Mouse (Mus musculus) erythroblast, adult 5-6 weeks (primary cell): ENCODE results near the gene Zfp592. TPM values are rescaled to one million over a fixed set of nuclear protein-coding genes. Genes with fewer than 3 reads are reported as not detected.

ENCODE experiments used
- ATAC-seq: replicated peaks from 2 replicates; pipeline ENCODE4 v1.8.0; 2016; ENCODE audit warnings: moderate number of reproducible peaks, mild to moderate bottlenecking, moderate TSS enrichment, inconsistent platforms; ENCODE audit not compliant: poor library complexity, low FRiP score, severe bottlenecking
- total RNA-seq, 2 experiments: library from RNA; stranded (forward) in 1 of 2; stranded (reverse) in 1 of 2; fragments of 150-400 nt in 1 of 2; fragments of 200-764, 138-1000 nt in 1 of 2; gene quantifications; 2 replicates each; pipeline versions ENCODE4 v1.2.3 to v1.2.4; 2015 to 2017; ENCODE audit warnings: low replicate concordance in 2 of 2

Gene Zfp592
- total RNA-seq, 2 experiments from 2014 or later: 10.4 to 13.8 TPM

DNA sequence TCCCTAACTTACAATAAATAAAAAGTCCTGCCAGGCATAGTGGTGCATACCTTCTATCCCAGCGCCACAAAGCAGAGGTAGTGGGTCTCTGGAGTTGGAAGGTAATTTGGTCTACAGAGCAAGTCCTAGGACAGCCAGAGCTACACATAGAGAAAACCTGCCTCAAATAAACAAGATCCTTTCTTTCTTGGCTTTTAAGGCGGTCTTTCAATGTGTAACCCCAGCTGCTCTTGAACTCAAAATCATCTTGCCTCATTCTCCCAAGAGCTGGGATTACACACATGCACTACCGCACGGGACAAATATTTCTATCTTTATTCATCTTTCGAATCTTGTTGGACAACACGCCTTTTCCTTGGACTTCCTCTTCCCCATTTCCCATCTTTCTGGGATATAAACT lies 1.4 kb upstream of the Zfp592 start:
- no peak for ATAC-seq

DNA sequence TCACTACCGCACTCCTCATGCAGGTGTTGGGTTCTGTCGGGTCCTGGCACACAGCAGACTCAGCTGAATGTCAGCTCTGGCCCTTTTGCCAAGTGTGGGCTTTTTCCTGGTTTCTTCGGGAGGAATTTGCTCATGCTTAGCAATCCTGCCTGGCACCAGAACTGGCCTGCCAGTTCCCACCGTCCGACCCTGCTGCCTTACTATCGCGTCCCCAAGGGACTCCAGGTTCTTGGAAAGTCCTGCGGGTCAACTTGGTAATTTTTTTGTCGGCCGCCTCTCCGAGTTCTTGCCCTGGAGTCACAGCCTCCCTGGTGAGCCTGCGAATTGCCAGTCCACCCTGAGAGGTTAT lies 876 bp upstream of the Zfp592 start:
- ATAC-seq: peak; percentile 1; the same call in 1 of the 2 replicates

DNA sequence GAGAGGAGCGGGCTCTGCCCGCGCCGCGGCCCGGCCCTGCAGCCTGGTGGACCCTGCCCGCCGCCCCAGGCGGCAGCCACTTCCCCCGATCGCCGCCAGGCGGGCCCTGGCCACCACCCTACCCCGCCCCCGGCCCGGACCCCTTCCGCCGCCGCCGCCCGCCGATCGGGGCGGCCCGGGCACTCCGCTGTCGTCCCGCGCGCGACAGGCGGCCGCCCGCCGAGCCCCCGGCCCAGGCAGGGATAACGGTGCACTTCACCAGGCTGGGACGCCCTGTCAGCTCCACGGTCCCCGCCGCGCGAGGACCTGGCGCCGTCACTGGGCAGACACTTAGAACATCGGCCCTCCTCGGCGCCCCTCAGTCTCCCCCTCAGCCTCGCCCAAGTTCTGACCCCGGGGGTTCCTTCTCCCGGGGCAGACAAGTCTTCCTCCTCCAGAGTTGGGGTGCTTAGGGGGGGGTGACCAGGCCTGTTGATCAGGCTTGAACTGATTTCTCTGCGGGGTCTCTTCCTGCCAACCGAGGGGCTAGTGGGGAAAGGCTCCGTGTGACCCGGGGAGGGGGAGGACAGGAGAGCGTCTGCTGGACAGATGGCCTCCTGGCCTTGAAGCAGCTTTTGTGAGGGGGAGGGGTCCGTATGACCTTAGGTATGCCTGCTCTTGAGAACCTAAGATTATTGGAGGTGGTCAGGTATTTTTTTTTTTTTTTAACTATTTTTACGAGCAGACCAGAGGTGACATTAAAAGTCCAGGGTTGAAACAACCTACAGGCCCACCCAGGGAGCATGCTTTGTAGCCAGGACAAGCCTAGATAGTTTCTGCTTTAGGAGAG lies 567 bp downstream of the Zfp592 start:
- peak; percentile 25 for ATAC-seq

DNA sequence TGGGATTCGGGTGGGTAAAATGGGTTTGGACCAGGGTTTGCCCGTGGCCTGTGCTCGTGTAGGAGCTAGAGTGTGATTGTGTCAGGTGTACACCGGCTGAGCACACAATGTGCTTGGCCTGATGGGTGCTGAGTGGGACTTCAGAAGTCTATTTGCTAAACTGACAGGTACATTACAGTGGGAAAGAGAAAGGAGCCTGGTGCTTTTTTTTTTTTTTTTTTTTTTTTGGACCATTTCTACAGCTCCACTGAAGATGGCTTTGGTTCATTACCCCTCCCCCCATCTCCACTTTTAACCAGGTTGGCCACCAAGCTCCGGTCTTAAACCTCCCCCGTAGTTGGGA lies 1.2 kb downstream of the Zfp592 start:
- ATAC-seq: 0 out of 2 replicates have a peak, but pooled peaks have one; percentile 9

DNA sequence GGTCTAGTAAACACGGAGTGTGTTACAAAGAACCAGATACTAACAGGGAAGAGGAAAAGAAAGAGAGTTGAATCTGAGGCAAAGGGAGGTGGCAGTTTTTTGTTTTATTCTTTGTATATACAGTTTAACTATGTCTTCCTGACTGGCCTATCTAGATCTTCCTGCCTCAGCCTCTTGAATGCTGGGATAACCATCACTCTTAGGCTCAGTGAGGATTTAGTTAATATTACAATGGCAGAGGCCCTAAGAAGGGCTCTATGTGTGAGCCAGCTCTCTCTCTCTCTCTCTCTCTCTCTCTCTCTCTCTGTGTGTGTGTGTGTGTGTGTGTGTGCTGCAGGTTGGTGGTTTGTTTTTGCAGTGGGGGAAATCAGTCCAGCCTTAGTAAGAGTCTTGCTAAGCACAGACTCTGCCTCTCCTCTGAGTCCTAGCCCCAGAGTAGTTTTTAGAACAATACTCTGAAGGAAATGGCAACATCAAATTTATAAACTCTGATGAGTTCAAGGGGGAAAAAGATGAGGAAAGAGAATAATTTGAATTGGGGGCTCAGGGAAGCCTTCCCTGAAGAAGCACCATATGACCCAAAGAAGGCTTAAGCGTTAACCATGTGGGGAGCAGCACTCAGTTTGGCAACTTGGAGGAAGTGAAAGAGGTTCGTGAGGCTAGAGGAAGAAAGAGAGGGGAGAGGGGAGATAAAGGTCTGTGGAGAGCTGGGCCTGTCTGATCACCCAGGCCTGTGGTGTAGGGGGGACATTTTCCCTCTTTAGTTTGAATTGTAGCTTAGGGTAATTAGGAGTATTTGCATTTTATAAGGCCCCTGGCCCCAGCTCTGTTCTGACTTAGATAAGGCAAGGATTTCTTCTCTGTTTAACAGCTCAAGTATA lies 2.0 kb downstream of the Zfp592 start:
- ATAC-seq: no peak

DNA sequence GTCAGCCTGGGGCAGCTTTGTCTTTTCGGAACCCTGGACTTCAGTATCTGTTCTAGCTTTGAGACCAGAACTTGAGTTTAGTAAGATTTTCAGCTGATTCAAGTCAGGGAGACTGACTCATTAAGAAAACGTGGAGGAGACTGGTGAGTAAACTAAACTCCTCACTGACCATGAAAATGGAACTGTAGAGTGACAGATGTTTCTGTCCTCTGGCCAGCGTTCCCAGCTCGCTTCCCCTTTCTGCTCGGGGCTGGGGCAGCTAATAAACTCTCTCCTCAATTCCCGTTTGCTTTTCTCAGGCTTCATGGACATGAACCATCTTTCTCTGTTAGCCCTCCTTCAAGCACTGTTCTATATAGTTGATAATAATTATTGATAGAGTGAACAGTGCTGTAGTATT lies 4.3 kb downstream of the Zfp592 start:
- no peak for ATAC-seq

DNA sequence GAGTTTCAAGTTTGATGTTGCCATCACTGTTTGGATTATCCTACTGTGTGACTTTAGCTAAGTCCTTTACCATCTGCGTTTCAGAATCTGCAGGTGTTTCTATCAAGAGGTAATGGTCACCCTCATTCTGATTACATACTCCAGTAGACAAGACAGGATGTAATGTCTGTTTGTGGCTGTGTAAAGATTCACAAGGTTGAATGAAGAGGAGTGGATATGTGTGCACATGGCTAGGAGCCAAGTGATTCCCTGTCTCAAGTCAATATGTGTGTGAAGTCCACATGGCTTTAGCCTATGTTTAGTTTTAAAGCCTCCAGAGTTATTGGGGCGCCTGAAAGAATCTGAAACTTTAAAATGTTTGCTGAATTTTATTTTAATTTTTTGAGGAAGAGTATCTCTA lies 6.1 kb downstream of the Zfp592 start:
- no peak for ATAC-seq

DNA sequence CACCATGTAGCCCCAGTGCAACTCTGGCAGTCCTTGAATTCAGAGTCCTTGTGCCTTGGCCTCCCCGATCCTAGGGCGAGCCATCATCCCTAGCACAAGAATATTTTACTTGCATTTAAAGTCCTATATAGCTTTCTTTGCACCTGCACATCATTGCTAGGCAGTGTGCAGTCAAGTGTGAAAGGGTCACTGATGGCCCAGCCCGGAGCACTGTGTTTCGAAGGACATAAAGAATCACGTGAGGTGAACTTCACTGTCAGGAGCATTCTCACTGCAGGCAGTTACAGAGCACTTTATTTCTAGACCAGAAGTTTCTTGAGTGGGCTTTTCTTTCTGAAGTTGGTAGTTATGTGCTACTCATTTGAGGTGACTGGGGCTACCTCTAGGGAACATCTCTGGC lies 8.4 kb downstream of the Zfp592 start:
- ATAC-seq: no peak

DNA sequence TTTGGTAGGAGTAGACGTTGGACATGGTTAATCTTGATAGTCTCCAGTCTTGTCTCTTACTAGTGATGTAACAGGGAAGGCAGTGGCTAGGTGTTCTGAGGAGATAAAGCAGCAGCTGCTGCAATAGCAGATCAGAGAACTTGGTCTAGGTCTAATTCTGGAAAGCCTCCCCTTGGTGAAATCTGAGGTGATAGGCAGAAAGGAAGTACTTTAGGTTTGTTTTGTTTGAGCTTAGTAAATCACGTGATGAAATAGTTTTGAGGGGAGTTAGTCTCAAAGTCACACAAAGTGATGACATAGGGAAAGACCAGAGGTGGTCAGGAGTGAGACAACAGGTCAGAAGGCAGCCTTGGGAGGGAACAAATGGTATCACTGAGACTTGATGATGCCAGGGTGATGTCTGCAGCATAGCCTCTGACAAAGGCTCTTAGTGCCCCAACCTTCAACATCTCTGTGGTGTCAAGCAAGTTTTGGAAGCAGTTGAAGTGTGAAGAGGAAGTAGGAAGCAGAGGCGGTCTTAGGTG lies 11.1 kb downstream of the Zfp592 start:
- peak; percentile 83 for ATAC-seq

DNA sequence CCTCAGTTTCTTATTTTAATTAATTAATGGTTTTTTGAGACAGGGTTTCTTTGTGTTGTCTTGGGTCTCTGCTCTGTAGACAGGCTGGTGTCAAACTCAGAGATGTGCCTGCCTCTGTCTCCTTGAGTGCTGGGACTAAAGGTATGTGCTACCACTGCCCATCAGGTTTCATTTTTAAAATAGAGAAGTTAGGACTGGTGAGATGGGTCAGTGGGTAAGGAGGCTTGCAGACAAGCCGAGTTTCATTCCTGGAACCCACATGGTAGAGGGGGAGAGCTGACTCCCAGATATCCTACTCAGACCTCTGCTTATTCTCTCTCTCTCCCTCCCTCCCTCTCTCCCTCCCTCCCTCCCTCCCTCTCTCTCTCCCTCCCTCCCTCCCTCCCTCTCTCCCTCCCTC lies 12.5 kb downstream of the Zfp592 start:
- no peak for ATAC-seq

DNA sequence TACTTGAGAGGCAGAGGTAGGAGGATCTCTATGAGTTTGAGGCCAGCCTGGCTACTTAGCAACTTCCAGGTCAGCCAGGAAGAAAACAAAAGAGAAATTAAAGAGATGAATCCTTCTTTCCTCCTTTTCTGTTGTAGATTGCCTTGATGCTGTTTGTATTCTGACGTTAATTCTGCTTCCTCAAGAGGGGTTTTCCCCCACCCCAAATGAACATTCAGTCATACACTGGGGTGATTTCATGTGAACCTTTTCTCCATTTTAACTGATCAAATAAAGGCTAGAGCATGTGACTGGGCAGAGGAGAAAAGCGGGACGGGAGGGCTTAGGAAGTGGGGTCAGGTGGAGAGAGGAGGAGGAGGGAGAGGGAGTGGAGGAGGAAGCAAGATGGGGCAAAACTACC lies 14.8 kb downstream of the Zfp592 start:
- ATAC-seq: no peak

DNA sequence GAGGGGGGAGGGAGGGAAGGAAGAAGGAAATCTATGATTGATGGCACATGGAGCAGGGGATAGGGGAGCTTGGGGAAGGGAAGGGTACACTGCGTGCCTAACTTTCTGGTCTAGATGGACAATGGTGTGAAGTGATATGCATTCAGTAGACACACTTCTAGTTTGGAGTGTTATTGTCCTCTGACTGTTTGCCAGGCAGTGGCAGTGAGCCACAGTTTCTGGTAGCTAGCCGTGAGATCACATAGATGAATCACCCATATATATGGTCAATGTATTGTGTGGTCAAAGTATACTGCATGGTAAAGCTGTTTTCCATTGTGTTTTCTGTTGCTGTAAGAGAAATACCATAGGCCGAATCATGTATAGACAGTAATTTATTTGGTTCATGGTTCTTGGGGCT lies 18.1 kb downstream of the Zfp592 start:
- no peak for ATAC-seq

DNA sequence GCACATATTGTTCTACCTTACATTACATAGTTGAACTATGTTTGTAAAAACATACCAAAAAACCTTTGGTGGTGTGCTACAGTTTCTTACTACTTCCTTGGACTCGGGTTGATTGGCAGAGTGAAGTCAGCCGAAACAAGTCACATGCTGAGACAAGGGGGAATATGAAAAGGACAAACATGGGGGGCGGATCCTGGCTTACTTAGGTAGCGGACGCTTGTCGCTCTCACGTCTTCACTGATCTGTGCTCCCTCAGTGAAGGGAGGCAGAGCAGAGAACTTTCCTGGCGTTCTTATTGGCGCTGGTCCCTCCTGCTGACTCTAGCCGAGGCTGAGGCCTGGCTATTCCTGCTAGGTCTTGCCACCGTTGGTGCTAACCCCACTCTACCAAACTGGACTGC lies 26.8 kb downstream of the Zfp592 start:
- no peak for ATAC-seq

DNA sequence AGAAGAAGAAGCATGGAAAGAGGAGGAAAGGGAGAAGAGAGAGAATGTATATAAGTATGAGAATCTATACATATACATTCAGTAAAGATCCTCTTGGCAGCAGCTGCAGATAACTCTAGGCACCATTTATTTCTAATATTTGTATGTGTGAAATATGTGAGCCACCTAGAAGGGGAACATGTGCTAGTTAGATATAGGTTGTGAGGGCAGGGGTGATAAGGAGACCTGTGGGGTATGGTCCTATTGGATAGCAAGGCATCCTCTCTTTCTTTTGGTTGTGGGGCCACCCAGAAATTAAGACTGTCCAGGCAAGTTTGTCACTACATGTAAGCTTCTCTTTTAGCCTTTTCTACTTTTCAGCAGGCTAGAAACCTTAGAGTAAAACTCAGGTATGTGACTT lies 29.2 kb downstream of the Zfp592 start:
- no peak for ATAC-seq

DNA sequence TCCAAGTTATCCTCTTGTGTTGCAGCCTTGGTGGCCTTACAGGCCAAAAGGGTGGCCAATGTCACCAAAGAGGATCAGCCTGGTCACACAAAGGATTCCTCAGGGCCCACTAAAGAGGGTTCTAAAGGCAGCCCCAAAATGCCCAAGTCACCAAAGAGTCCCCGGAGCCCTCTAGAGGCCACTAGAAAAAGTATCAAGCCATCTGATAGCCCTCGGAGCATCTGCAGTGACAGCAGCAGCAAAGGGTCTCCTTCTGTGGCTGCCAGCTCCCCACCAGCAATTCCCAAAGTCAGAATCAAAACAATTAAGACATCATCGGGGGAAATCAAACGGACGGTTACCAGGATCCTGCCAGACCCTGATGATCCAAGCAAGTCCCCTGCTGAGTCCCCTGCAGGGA lies 30.6 kb downstream of the Zfp592 start:
- no peak for ATAC-seq

DNA sequence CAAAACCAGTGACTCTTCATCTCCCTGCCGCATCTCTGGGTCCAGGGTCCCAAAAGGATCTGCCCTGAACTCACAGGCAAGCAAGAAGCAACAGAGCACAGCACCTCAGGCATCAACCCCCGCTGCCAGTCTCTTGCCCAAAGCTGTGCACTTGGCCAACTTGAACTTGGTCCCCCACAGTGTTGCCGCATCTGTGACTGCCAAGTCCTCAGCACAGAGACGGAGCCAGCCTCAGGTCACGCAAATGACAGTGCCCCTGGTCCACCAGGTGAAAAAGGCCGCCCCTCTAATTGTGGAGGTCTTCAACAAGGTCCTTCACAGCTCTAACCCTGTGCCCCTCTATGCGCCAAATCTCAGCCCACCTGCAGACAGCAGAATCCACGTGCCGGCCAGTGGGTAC lies 31.2 kb downstream of the Zfp592 start:
- ATAC-seq: 0 out of 2 replicates have a peak, but pooled peaks have one; percentile 22

DNA sequence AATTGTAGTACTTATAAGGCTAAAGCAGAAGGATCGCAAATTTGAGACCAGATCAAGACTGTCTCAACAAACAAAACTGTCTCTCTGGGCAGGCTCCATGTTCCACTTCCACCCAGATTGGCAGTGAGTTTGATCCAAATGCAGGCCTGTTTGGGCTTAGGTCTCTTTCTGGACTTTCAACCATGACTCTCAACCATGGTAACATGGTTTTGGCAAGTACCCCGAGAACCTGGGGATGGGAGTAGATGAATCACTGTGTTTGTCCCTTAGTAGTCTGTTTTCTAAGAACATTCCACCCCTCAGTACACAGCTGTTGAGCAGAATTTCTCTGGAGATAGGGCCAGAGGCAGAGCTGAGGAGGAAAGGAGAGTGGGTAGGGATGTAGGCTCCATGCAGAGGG lies 32.3 kb downstream of the Zfp592 start:
- ATAC-seq: no peak

DNA sequence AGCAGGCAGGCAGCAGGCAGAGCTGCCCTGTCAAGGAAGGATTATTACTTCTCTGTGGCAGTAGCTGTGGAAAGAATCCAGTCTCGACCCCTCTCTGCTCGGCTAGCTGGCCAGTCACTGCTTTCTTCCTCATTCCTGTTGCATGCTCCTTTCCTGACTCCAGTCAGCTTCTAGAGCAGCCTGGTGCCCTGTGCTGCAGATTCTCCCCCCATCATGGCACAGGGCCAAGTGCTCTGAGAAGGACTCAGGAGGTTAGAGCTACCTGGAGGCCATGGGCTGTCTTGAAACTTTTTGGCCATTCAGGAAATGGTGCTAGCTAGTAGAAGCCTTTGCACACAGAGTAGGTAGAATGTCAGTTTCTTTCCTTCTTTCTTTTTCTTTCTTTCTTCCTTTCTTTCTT lies 46.2 kb downstream of the Zfp592 start:
- ATAC-seq: no peak

DNA sequence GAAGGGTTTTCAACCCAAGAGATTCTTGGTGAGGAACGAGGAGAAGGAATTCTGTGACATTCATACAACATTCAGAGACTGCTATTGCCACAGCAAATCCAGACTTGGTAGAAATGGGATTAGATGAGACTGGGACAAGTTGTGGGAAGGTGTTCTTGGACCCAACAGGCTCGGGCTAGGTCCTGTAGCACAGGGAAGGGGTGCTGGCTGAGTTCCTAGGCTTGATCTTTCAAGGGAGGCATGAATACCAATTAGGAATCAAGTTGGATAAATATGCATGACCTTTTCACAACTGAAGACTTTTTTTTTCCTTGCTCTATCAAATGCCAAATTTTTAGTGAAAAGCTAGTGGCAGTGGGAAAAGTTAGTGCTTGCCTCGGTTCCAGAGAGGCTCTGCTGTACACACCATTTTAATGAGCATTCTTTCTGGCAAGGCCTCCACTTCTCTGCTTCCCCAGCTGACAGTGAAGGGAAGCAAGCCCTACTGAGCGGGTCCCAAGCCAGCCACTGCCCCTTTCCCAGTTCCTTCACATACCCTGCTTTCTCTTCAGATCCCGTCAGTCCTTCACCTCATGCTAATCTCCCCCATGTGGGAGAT lies 49.6 kb downstream of the Zfp592 start:
- ATAC-seq: no peak

DNA sequence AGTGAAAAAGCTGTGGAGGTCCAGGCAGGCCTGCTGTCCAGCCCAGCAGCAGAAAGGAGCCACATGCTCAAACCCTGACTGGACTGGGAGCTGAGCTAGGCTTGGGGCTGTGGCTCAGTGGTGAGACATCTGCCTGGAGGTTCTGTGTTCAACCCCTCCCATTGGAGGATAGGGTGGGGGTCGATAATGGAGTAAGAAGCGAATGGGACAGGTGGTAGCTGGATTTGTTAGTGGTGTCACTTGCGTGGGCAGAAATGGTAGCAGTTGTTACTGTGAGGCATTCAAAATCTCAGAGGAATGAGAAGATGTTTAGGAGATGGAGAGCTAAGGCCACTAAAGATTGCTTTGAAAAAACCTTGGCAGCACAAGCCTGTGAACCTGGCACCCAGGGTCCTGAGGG lies 54.4 kb downstream of the Zfp592 start:
- no peak for ATAC-seq

DNA sequence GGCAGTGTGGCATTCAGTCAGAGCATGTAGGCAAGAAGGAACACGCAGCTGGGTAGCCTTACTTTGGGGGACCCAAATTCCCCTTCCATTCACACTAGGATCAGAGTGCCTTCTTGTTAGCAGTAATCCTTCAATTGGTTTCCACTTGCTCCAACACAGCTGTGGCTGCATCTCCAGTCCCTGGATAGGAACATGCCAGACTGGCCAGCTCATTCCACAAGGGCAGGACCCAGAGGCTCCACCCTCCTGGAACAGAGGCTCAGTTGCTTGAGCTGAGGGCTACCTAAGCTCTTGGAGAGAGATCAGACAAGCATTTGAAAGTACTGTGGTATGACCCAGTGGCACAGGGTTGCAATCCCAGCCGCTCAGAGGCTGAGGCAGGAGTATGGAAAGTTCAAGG lies 55.0 kb downstream of the Zfp592 start:
- ATAC-seq: no peak
